ENCODE assay signal across 10 mouse cellular contexts in the genomic region with DNA sequence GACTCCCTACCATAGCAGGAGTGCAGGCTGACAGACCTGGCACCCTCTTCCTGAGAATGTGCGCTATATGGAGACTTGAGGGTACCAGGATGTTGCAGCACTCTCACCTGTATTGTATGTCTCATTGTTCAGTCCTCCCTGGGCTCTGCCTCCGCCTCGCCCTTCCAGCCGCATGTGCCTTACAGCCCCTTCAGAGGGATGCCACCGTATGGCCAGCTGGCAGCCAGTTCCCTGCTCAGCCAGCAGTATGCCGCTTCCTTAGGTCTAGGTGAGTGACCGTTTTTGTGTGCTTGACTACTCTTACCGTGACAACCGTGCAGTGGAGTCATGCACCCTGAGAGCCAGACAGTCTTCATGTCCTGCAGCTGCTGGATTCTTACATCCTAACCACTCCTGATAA. TPM values are rescaled to one million over a fixed set of nuclear protein-coding genes. Genes with fewer than 3 reads are reported as not detected.
DNase-seq lines count a peak whose midpoint lies in the region; ATAC-seq lines count a peak whose summit lies in the region.
"Had no signal": no experiment of that assay in that cellular context is flagged by ENCODE, and none has a peak within 500 bp of the region (broad histone marks: within the 10 kb centered on the region; RNA-seq: fewer than 3 reads in every experiment).

No protein-coding gene starts in this region.

- H3K9me3 ChIP-seq in kidney, embryonic 15.5 days (replicated peaks): no peaks in the 10 kb centered on the region
- H3K9me3 ChIP-seq in embryonic facial prominence, embryonic 14.5 days (ENCODE audit: control insufficient read depth, low read length): no peaks in the 10 kb centered on the region
- H3K9me3 ChIP-seq in hindbrain, embryonic 12.5 days (replicated peaks): no peaks in the 10 kb centered on the region
- no peaks in the 10 kb centered on the region for H3K9me3 ChIP-seq in midbrain, embryonic 16.5 days (replicated peaks; ENCODE audit: control insufficient read depth, low read length, poor library complexity, severe bottlenecking)

- peak overlapping the region; percentile 96 for H3K4me2 ChIP-seq in kidney, embryonic 15.5 days
- H3K4me2 ChIP-seq in embryonic facial prominence, embryonic 14.5 days (ENCODE audit: low read depth, low read length): peak overlapping the region; percentile 95
- peak overlapping the region; percentile 91 for H3K4me2 ChIP-seq in hindbrain, embryonic 12.5 days (replicated peaks)
- H3K4me2 ChIP-seq in midbrain, embryonic 16.5 days (ENCODE audit: low read length): peak overlapping the region; percentile 90

- H3K4me1 ChIP-seq in kidney, embryonic 15.5 days: peaks cover 39% of the 10 kb centered on the region
- peaks cover 16% of the 10 kb centered on the region for H3K4me1 ChIP-seq in embryonic facial prominence, embryonic 14.5 days (ENCODE audit: control insufficient read depth, insufficient read depth, low read length)
- peaks cover 39% of the 10 kb centered on the region for H3K4me1 ChIP-seq in hindbrain, embryonic 12.5 days
- H3K4me1 ChIP-seq in midbrain, embryonic 16.5 days (ENCODE audit: control insufficient read depth, insufficient read depth, low read length): peaks cover 32% of the 10 kb centered on the region

- H3K27ac ChIP-seq in kidney, embryonic 15.5 days: no peak overlapping the region
- no peak overlapping the region for H3K27ac ChIP-seq in embryonic facial prominence, embryonic 14.5 days (replicated peaks; ENCODE audit: low read depth, low read length)
- H3K27ac ChIP-seq in hindbrain, embryonic 12.5 days: no peak overlapping the region
- H3K27ac ChIP-seq in midbrain, embryonic 16.5 days (ENCODE audit: low read length): no peak overlapping the region

- no peak overlapping the region for H3K9ac ChIP-seq in kidney, embryonic 15.5 days
- peak overlapping the region; percentile 92; the same call in 1 of the 2 replicates for H3K9ac ChIP-seq in embryonic facial prominence, embryonic 14.5 days (ENCODE audit: low read depth, low read length)
- H3K9ac ChIP-seq in hindbrain, embryonic 12.5 days: peak overlapping the region; percentile 94; the same call in 1 of the 2 replicates
- peak overlapping the region; percentile 97 for H3K9ac ChIP-seq in midbrain, embryonic 16.5 days (ENCODE audit: low read depth, low read length)

- DNase-seq in kidney, postnatal 36 days: no peak
- no peak for DNase-seq in embryonic facial prominence, embryonic 14.5 days (ENCODE audit: low spot score)
- no peak for DNase-seq in right cerebral cortex, postnatal 14 days
- no peak for DNase-seq in left cerebral cortex, adult 9 months (ENCODE audit: low spot score in 2 of 2)
- DNase-seq: adrenal gland, adult 8-10 months; gastrocnemius, postnatal 10 days had no signal

- H3K27me3 ChIP-seq in kidney, embryonic 15.5 days: peaks cover 8% of the 10 kb centered on the region; the same call in 1 of the 2 replicates
- peaks cover 6% of the 10 kb centered on the region; the same call in 1 of the 2 replicates for H3K27me3 ChIP-seq in embryonic facial prominence, embryonic 14.5 days (replicated peaks; ENCODE audit: control insufficient read depth, insufficient read depth, low read length)
- peaks cover 11% of the 10 kb centered on the region for H3K27me3 ChIP-seq in hindbrain, embryonic 12.5 days
- peaks cover 4% of the 10 kb centered on the region for H3K27me3 ChIP-seq in midbrain, embryonic 16.5 days (ENCODE audit: control insufficient read depth, insufficient read depth, low read depth, low read length)

- H3K36me3 ChIP-seq in kidney, embryonic 15.5 days: peaks cover 53% of the 10 kb centered on the region
- peaks cover 53% of the 10 kb centered on the region for H3K36me3 ChIP-seq in embryonic facial prominence, embryonic 14.5 days (ENCODE audit: control insufficient read depth, insufficient read depth, low read length)
- peaks cover 55% of the 10 kb centered on the region for H3K36me3 ChIP-seq in hindbrain, embryonic 12.5 days
- H3K36me3 ChIP-seq in midbrain, embryonic 16.5 days (ENCODE audit: control insufficient read depth, insufficient read depth, low read length): peaks cover 23% of the 10 kb centered on the region

- peak overlapping the region; percentile 90; the same call in 1 of the 2 replicates for H3K4me3 ChIP-seq in kidney, embryonic 15.5 days (replicated peaks)
- H3K4me3 ChIP-seq in embryonic facial prominence, embryonic 14.5 days (ENCODE audit: low read depth, low read length): peak overlapping the region; percentile 90; the same call in 1 of the 2 replicates
- peak overlapping the region; percentile 72 for H3K4me3 ChIP-seq in hindbrain, embryonic 12.5 days
- H3K4me3 ChIP-seq in midbrain, embryonic 16.5 days (ENCODE audit: low read depth, low read length): peak overlapping the region; percentile 80

- WGBS in kidney, embryonic 15.5 days: 60% methylated on average over 9 of the region's 9 CpGs
- 72% methylated on average over 9 of the region's 9 CpGs for WGBS in embryonic facial prominence, embryonic 14.5 days
- WGBS in hindbrain, embryonic 12.5 days: 83% methylated on average over 9 of the region's 9 CpGs
- WGBS in midbrain, embryonic 16.5 days: 76% methylated on average over 9 of the region's 9 CpGs

- ATAC-seq in kidney, embryonic 15.5 days (replicated peaks; ENCODE audit: low FRiP score): no peak
- ATAC-seq in embryonic facial prominence, embryonic 14.5 days (ENCODE audit: low read depth): no peak
- ATAC-seq in hindbrain, embryonic 12.5 days (ENCODE audit: low FRiP score): no peak
- no peak for ATAC-seq in midbrain, embryonic 16.5 days
- ATAC-seq in activated CD4-positive, CD25-positive, alpha-beta regulatory T cell, adult 4 months: no peak

RNA-seq across cellular contexts. Expression of a gene that starts 3.0 kb away (rescaled TPM):
- polyA plus RNA-seq in kidney, embryonic 15.5 days (2015; fragmentation: Nextera tagmentation; extraction: Ambion mirVana): 9.5 and 10.1 TPM in 2 replicates
- polyA plus RNA-seq in embryonic facial prominence, embryonic 14.5 days (2014; fragmentation: Nextera tagmentation; extraction: Ambion mirVana): 6.1 and 6.3 TPM in 2 replicates
- polyA plus RNA-seq in hindbrain, embryonic 12.5 days (2016; fragmentation: Nextera tagmentation; extraction: Ambion mirVana): 14.1 and 16.7 TPM in 2 replicates
- polyA plus RNA-seq in midbrain, embryonic 16.5 days (2015; fragmentation: Nextera tagmentation; extraction: Ambion mirVana): 21.0 and 22.4 TPM in 2 replicates
- 1 to 10 TPM; 3.3 to 4.1 TPM for polyA plus RNA-seq in activated CD4-positive, CD25-positive, alpha-beta regulatory T cell, adult 4 months (2017; shearing (Covaris generic))

RNA-seq across cellular contexts. Expression of a gene that starts 14.5 kb away (rescaled TPM):
- 615 and 646 TPM in 2 replicates for polyA plus RNA-seq in kidney, embryonic 15.5 days (2015; fragmentation: Nextera tagmentation; extraction: Ambion mirVana)
- polyA plus RNA-seq in embryonic facial prominence, embryonic 14.5 days (2014; fragmentation: Nextera tagmentation; extraction: Ambion mirVana): 494 and 573 TPM in 2 replicates
- 630 and 656 TPM in 2 replicates for polyA plus RNA-seq in hindbrain, embryonic 12.5 days (2016; fragmentation: Nextera tagmentation; extraction: Ambion mirVana)
- polyA plus RNA-seq in midbrain, embryonic 16.5 days (2015; fragmentation: Nextera tagmentation; extraction: Ambion mirVana): 504 and 541 TPM in 2 replicates
- polyA plus RNA-seq in activated CD4-positive, CD25-positive, alpha-beta regulatory T cell, adult 4 months (2017; shearing (Covaris generic)): 100 to 1,000 TPM; 466 to 511 TPM

RNA-seq across cellular contexts. Expression of a gene that starts 14.5 kb away (rescaled TPM):
- polyA plus RNA-seq in kidney, embryonic 15.5 days (2015; fragmentation: Nextera tagmentation; extraction: Ambion mirVana): 6.3 and 6.4 TPM in 2 replicates
- 4.2 and 4.6 TPM in 2 replicates for polyA plus RNA-seq in embryonic facial prominence, embryonic 14.5 days (2014; fragmentation: Nextera tagmentation; extraction: Ambion mirVana)
- 32.9 and 37.7 TPM in 2 replicates for polyA plus RNA-seq in hindbrain, embryonic 12.5 days (2016; fragmentation: Nextera tagmentation; extraction: Ambion mirVana)
- polyA plus RNA-seq in midbrain, embryonic 16.5 days (2015; fragmentation: Nextera tagmentation; extraction: Ambion mirVana): 70.4 and 74.3 TPM in 2 replicates
- polyA plus RNA-seq in activated CD4-positive, CD25-positive, alpha-beta regulatory T cell, adult 4 months (2017; shearing (Covaris generic)): under 1 TPM; 0.87 to 0.99 TPM

RNA-seq across cellular contexts. Expression of a gene that starts 42.6 kb away (rescaled TPM):
- 26.4 TPM in 2 replicates for polyA plus RNA-seq in kidney, embryonic 15.5 days (2015; fragmentation: Nextera tagmentation; extraction: Ambion mirVana)
- polyA plus RNA-seq in embryonic facial prominence, embryonic 14.5 days (2014; fragmentation: Nextera tagmentation; extraction: Ambion mirVana): 19.8 and 24.5 TPM in 2 replicates
- polyA plus RNA-seq in hindbrain, embryonic 12.5 days (2016; fragmentation: Nextera tagmentation; extraction: Ambion mirVana): 30.0 and 31.4 TPM in 2 replicates
- polyA plus RNA-seq in midbrain, embryonic 16.5 days (2015; fragmentation: Nextera tagmentation; extraction: Ambion mirVana): 34.9 and 35.7 TPM in 2 replicates
- 10 to 100 TPM; 27.0 to 39.1 TPM for polyA plus RNA-seq in activated CD4-positive, CD25-positive, alpha-beta regulatory T cell, adult 4 months (2017; shearing (Covaris generic))

RNA-seq across cellular contexts. Expression of a gene that starts 51.3 kb away (rescaled TPM):
- polyA plus RNA-seq in kidney, embryonic 15.5 days (2015; fragmentation: Nextera tagmentation; extraction: Ambion mirVana): 3.5 and 3.9 TPM in 2 replicates
- polyA plus RNA-seq in embryonic facial prominence, embryonic 14.5 days (2014; fragmentation: Nextera tagmentation; extraction: Ambion mirVana): 3.0 and 4.2 TPM in 2 replicates
- 3.5 and 5.2 TPM in 2 replicates for polyA plus RNA-seq in hindbrain, embryonic 12.5 days (2016; fragmentation: Nextera tagmentation; extraction: Ambion mirVana)
- 3.1 and 3.6 TPM in 2 replicates for polyA plus RNA-seq in midbrain, embryonic 16.5 days (2015; fragmentation: Nextera tagmentation; extraction: Ambion mirVana)
- 1 to 10 TPM; 4.5 to 6.5 TPM for polyA plus RNA-seq in activated CD4-positive, CD25-positive, alpha-beta regulatory T cell, adult 4 months (2017; shearing (Covaris generic))
